Mouse (Mus musculus) bone marrow macrophage, adult 2 months (primary cell): Measurements from ENCODE around the gene Slc35e3. TPM values are rescaled to one million over a fixed set of nuclear protein-coding genes. Genes with fewer than 3 reads are reported as not detected.
"Not testable (repeated sequence)": the region's sequence is repeated elsewhere in the genome, so short reads cannot be mapped to it uniquely, and the experiment has no call there.

Experiments
- H3K27ac ChIP-seq: 2 replicates; pipeline ENCODE4 v1.5.1; 2012; ENCODE audit warnings: low read depth, low read length; ENCODE audit not compliant: insufficient read depth
- H3K4me1 ChIP-seq: 2 replicates; pipeline ENCODE4 v1.6.1; 2012; ENCODE audit warnings: low read length; ENCODE audit not compliant: control insufficient read depth, insufficient read depth
- H3K4me3 ChIP-seq: 2 replicates; pipeline ENCODE4 v1.5.1; 2012; ENCODE audit warnings: mild to moderate bottlenecking, low read length, moderate library complexity; ENCODE audit not compliant: insufficient read depth
- CTCF ChIP-seq: IDR thresholded peaks from 2 replicates; pipeline ENCODE4 v1.5.1; 2012; ENCODE audit warnings: low read depth, mild to moderate bottlenecking, low read length, moderate library complexity
- POLR2A ChIP-seq: IDR thresholded peaks from 2 replicates; pipeline ENCODE4 v1.6.1; 2012; ENCODE audit warnings: mild to moderate bottlenecking, low read depth, low read length, borderline replicate concordance
- polyA plus RNA-seq: library from polyadenylated mRNA; stranded (reverse); fragments of >200 nt; gene quantifications from 2 replicates; pipeline ENCODE4 v1.2.4, GENCODE M21; 2012; ENCODE audit not compliant: missing spikeins, insufficient read depth, insufficient read length

The Slc35e3 gene
- polyA plus RNA-seq, 1 experiment, result 5.4 TPM

- H3K27ac ChIP-seq, result no peak overlapping the region
- H3K4me3 ChIP-seq, result no peak overlapping the region
- peaks cover 14% of the 10 kb centered on the region for H3K4me1 ChIP-seq
- no peak for TF ChIP-seq POLR2A
Measured at GRCm38 (mm10) chr10:117750529-117751281, 4.5 kb upstream of the Slc35e3 start.

- no peak overlapping the region for H3K4me3 ChIP-seq
- H3K27ac ChIP-seq, result no peak overlapping the region
- no peak for TF ChIP-seq POLR2A
- TF ChIP-seq CTCF, result no peak
- H3K4me1 ChIP-seq, result peaks cover 8% of the 10 kb centered on the region
Measured at GRCm38 (mm10) chr10:117749787-117750343, 3.7 kb upstream of the Slc35e3 start.

GRCm38 (mm10) chr10:117749050-117749686 lies 3.0 kb upstream of the Slc35e3 start:
- Histone ChIP-seq H3K4me3 (no peak overlapping the region), H3K4me1 (peaks cover 6% of the 10 kb centered on the region; the same call in 1 of the 2 replicates), H3K27ac (no peak overlapping the region)
- TF ChIP-seq POLR2A, result no peak
- TF ChIP-seq CTCF, result no peak

- no peak overlapping the region for H3K27ac ChIP-seq
- TF ChIP-seq POLR2A (no peak), CTCF (no peak)
- H3K4me3 ChIP-seq, result no peak overlapping the region
- peaks cover 6% of the 10 kb centered on the region; the same call in 1 of the 2 replicates for H3K4me1 ChIP-seq
Measured at GRCm38 (mm10) chr10:117748276-117749049, 2.3 kb upstream of the Slc35e3 start.

GRCm38 (mm10) chr10:117747711-117748110 lies 1.5 kb upstream of the Slc35e3 start:
- H3K4me1 ChIP-seq, result peaks cover 6% of the 10 kb centered on the region; the same call in 1 of the 2 replicates
- no peak overlapping the region for H3K4me3 ChIP-seq
- H3K27ac ChIP-seq, result no peak overlapping the region
- TF ChIP-seq POLR2A (no peak), CTCF (no peak)

- H3K4me3 ChIP-seq, result peak overlapping the region; percentile 87
- H3K27ac ChIP-seq, H3K4me1 ChIP-seq: not testable (repeated sequence)
Measured at GRCm38 (mm10) chr10:117745570-117746296, 432 bp downstream of the Slc35e3 start.

GRCm38 (mm10) chr10:117743917-117744316 lies 2.2 kb downstream of the Slc35e3 start:
- TF ChIP-seq POLR2A (no peak), CTCF (no peak)
- Histone ChIP-seq H3K4me3 (no peak overlapping the region), H3K27ac (no peak overlapping the region), H3K4me1 (peaks cover 6% of the 10 kb centered on the region; the same call in 1 of the 2 replicates)

GRCm38 (mm10) chr10:117743182-117743581 lies 3.0 kb downstream of the Slc35e3 start:
- peaks cover 6% of the 10 kb centered on the region; the same call in 1 of the 2 replicates for H3K4me1 ChIP-seq
- H3K4me3 ChIP-seq, result no peak overlapping the region
- no peak overlapping the region for H3K27ac ChIP-seq
- no peak for TF ChIP-seq CTCF

GRCm38 (mm10) chr10:117742618-117743017 lies 3.5 kb downstream of the Slc35e3 start:
- H3K4me3 ChIP-seq, result no peak overlapping the region
- no peak overlapping the region for H3K27ac ChIP-seq
- TF ChIP-seq CTCF (no peak), POLR2A (no peak)
- peaks cover 6% of the 10 kb centered on the region; the same call in 1 of the 2 replicates for H3K4me1 ChIP-seq
